Mouse (Mus musculus): ENCODE data around the gene Hells. TPM values are rescaled to one million over a fixed set of nuclear protein-coding genes. Genes with fewer than 3 reads are reported as not detected.

The Hells gene
- polyA plus RNA-seq (2015; fragmentation: Nextera tagmentation; extraction: Ambion mirVana), result 6.9 and 9.8 TPM in 2 replicates

DNA sequence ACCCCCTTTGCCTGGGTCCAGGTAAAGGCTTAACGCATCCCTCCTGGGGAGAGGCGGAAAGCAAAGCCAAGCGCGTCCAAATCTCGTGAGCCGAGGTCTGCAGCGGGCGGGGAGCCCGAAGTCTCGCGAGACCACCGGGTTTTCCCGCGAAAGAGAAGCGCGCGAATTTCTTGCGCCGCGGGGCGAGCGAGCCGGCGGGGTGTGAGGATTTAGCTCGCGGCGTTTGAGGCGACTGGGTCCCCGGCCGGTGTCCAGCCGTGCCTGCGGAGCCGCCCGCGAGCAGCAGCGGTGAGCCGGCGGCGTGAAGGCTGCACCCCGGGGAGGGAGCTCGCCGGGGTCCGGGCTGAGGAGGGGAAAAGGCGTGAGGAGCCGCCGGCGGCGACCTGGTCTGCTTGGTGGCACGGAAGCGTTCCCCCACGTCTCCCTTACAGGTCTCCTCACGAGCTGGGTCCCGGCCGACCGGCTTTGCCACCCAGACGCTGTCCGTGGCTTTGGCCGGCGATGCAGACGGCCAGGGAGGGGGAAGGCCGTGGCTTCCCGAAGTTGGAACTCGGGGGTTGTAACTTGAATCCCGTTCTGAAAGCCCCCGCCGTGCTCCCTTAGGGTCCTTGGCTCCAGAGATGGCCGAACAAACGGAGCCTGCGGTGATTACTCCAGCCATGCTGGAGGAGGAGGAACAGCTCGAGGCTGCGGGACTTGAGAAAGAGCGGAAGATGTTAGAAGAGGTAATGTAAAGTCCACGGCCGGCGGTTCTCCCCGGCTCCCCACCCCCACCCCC lies at the start of gene Hells:
Gene Hells (plus strand): TSS at position 128 of the 778 bp plus-strand sequence.
- under 1% methylated on average over 76 of the region's 76 CpGs for whole genome bisulfite sequencing
- peak within 1 kb of the TSS; percentile 92 for H3K4me3 ChIP-seq (ENCODE audit: low read length)
- peak within 1 kb of the TSS; percentile 97 for H3K4me2 ChIP-seq (ENCODE audit: low read length)
- no peaks in the 10 kb centered on the region for H3K36me3 ChIP-seq (ENCODE audit: control insufficient read depth, insufficient read depth, low read length)
- peak; percentile 94 for ATAC-seq
- H3K4me1 ChIP-seq (ENCODE audit: control insufficient read depth, insufficient read depth, low read depth, low read length), result peaks cover 10% of the 10 kb centered on the region
- H3K27me3 ChIP-seq (replicated peaks; ENCODE audit: control insufficient read depth, insufficient read depth, low read length), result no peaks in the 10 kb centered on the region
- H3K9me3 ChIP-seq (ENCODE audit: control insufficient read depth, low read length), result no peaks in the 10 kb centered on the region
- H3K9ac ChIP-seq (ENCODE audit: low read depth, low read length), result peak within 1 kb of the TSS; percentile 85
- peak within 1 kb of the TSS; percentile 51 for H3K27ac ChIP-seq (ENCODE audit: low read depth, low read length)

DNA sequence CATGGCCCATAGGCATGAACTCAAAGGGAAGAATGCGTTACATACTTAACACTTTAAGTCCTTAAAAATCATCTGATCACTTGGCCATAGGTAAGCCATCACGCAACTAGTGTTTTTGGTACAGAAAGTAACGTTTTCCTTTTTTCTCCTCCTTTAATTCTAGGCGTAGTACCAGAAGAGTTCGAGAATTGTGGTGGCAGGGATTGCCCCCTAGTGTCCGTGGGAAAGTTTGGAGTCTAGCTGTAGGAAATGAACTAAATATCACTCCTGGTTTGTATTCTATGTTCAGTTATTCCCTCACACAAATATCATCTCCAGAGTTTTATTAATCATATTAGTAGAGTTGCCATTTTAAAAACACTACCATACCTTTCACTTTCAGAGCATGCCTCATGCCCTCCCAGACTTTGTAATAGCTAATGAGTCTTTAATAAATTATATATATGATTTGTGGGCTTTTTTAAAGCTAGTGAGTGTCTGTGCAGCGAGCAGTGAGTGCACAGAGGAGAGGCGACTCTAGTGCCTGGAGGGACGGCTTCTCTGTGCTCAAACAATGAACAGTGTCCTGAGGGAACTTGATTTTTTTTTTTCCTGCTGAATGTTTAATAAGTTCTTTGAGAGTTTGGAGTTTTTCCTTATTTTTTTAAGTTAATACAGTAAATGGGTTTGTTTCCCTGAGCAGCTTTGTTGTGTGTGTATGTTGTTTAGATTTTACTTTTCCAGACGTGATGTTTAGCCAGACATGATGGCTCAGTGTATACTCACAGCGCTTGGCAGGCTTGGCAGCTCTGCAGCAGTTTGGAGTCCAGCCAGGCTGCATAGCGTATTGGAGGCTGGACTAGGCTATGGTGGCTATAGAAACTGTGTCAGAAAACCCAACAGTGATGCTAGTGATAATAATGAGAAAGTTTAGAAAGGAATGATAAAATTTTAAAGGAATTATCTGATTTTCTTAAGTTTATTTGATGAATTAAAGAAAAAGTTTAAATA lies 29.3 kb upstream of the Hells start:
- Histone ChIP-seq H3K4me2 (ENCODE audit: low read length) (no peak overlapping the region), H3K27ac (ENCODE audit: low read depth, low read length) (no peak overlapping the region), H3K4me1 (ENCODE audit: control insufficient read depth, insufficient read depth, low read depth, low read length) (no peaks in the 10 kb centered on the region), H3K9me3 (ENCODE audit: control insufficient read depth, low read length) (no peaks in the 10 kb centered on the region), H3K4me3 (ENCODE audit: low read length) (no peak overlapping the region), H3K9ac (ENCODE audit: low read depth, low read length) (no peak overlapping the region), H3K27me3 (replicated peaks; ENCODE audit: control insufficient read depth, insufficient read depth, low read length) (no peaks in the 10 kb centered on the region), H3K36me3 (ENCODE audit: control insufficient read depth, insufficient read depth, low read length) (peaks cover 2% of the 10 kb centered on the region; the same call in 1 of the 2 replicates)
- peak; percentile 89 for ATAC-seq
- WGBS, result 59% methylated on average over 12 of the region's 12 CpGs

DNA sequence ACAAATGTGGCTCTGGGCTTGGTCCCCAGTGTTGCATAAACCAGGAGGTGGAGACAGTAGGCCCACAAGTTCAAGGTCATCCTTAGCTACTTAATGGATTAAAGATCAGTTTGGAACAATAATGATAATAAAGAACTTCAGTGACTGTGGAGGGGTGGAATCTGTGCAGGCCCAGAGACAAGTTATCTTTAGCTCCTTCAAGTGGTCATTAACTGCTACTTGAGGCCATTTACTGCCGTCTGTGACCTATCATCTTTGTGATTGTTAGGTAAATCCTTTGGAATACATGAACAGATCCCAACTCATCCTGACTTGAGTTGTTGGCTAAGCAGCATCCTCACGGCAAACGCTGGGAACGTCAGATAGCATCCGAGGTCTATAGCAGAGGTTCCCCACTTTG lies 28.2 kb upstream of the Hells start:
- Histone ChIP-seq H3K4me1 (ENCODE audit: control insufficient read depth, insufficient read depth, low read depth, low read length) (no peaks in the 10 kb centered on the region), H3K4me3 (ENCODE audit: low read length) (no peak overlapping the region), H3K27ac (ENCODE audit: low read depth, low read length) (no peak overlapping the region), H3K4me2 (ENCODE audit: low read length) (no peak overlapping the region), H3K36me3 (ENCODE audit: control insufficient read depth, insufficient read depth, low read length) (peaks cover 2% of the 10 kb centered on the region; the same call in 1 of the 2 replicates), H3K9ac (ENCODE audit: low read depth, low read length) (no peak overlapping the region), H3K27me3 (replicated peaks; ENCODE audit: control insufficient read depth, insufficient read depth, low read length) (no peaks in the 10 kb centered on the region), H3K9me3 (ENCODE audit: control insufficient read depth, low read length) (no peaks in the 10 kb centered on the region)
- WGBS, result 95% methylated on average over 5 of the region's 5 CpGs
- no peak for ATAC-seq

DNA sequence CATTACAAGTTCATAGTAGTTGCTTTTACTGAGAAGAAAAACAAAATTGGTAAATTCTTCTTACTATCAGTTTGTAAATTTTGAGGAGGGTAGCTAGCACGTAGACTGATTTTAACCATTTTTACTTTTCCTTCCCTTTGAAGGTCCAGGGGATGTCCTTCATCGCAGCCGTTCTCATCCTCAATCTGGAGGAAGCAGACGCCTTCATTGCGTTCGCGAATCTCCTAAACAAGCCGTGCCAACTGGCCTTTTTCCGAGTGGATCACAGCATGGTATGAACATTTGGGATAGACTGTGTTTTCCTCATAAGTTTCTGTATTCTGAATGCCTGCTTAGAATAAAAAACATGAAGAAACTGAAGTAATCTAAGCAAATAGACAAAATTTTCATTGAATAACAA lies 16.9 kb upstream of the Hells start:
- Histone ChIP-seq H3K4me3 (ENCODE audit: low read length) (no peak overlapping the region), H3K9ac (ENCODE audit: low read depth, low read length) (no peak overlapping the region), H3K27me3 (replicated peaks; ENCODE audit: control insufficient read depth, insufficient read depth, low read length) (no peaks in the 10 kb centered on the region), H3K27ac (ENCODE audit: low read depth, low read length) (no peak overlapping the region), H3K4me1 (ENCODE audit: control insufficient read depth, insufficient read depth, low read depth, low read length) (no peaks in the 10 kb centered on the region), H3K4me2 (ENCODE audit: low read length) (no peak overlapping the region), H3K36me3 (ENCODE audit: control insufficient read depth, insufficient read depth, low read length) (peaks cover 11% of the 10 kb centered on the region), H3K9me3 (ENCODE audit: control insufficient read depth, low read length) (no peaks in the 10 kb centered on the region)
- no peak for ATAC-seq
- WGBS, result 92% methylated on average over 9 of the region's 9 CpGs

DNA sequence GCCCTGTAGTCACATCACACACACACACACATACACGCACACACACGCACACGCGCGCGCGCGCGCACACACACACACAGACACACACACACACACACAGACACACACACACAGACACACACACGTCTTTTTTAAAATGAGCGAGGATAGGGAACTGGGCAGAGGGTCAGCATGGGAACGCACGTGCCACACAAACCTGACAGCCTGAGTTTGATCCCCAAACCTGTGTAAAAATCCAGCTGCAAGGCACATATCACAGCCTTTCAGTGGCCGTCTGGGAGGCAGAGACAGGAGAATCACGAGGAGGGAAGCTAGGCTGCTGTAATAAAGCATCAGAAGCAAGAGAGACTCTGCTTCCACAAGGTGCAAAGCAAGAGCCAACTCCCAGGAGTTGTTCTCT lies 15.8 kb upstream of the Hells start:
- ATAC-seq, result no peak
- Histone ChIP-seq H3K36me3 (ENCODE audit: control insufficient read depth, insufficient read depth, low read length) (peaks cover 11% of the 10 kb centered on the region), H3K9me3 (ENCODE audit: control insufficient read depth, low read length) (no peaks in the 10 kb centered on the region), H3K4me3 (ENCODE audit: low read length) (no peak overlapping the region), H3K4me2 (ENCODE audit: low read length) (no peak overlapping the region), H3K27me3 (replicated peaks; ENCODE audit: control insufficient read depth, insufficient read depth, low read length) (no peaks in the 10 kb centered on the region), H3K27ac (ENCODE audit: low read depth, low read length) (no peak overlapping the region), H3K4me1 (ENCODE audit: control insufficient read depth, insufficient read depth, low read depth, low read length) (no peaks in the 10 kb centered on the region), H3K9ac (ENCODE audit: low read depth, low read length) (no peak overlapping the region)
- 90% methylated on average over 15 of the region's 15 CpGs for whole genome bisulfite sequencing

DNA sequence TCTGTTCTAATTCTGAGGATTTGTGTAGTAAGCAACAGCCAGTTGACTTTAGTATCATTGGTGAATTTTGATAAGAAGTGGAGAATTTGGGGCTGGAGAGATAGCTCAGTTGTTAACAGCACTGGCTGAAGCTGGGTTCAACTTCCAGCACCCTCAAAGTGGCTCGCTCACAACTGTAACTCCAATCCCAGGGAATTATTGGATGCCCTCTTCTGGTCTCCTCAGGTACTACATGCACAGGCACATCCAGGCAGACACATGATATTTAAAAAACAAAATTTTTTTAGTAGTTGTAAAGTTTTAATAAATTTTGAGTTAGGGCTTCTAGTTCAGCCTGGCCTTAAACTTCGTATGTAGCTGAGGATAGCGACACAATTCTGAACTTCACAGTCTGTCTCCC lies 15.0 kb upstream of the Hells start:
- 48% methylated on average over 3 of the region's 3 CpGs for WGBS
- H3K27ac ChIP-seq (ENCODE audit: low read depth, low read length), result no peak overlapping the region
- no peaks in the 10 kb centered on the region for H3K27me3 ChIP-seq (replicated peaks; ENCODE audit: control insufficient read depth, insufficient read depth, low read length)
- no peaks in the 10 kb centered on the region for H3K9me3 ChIP-seq (ENCODE audit: control insufficient read depth, low read length)
- no peak overlapping the region for H3K9ac ChIP-seq (ENCODE audit: low read depth, low read length)
- H3K4me3 ChIP-seq (ENCODE audit: low read length), result no peak overlapping the region
- peaks cover 11% of the 10 kb centered on the region for H3K36me3 ChIP-seq (ENCODE audit: control insufficient read depth, insufficient read depth, low read length)
- no peaks in the 10 kb centered on the region for H3K4me1 ChIP-seq (ENCODE audit: control insufficient read depth, insufficient read depth, low read depth, low read length)
- no peak overlapping the region for H3K4me2 ChIP-seq (ENCODE audit: low read length)
- no peak for ATAC-seq

DNA sequence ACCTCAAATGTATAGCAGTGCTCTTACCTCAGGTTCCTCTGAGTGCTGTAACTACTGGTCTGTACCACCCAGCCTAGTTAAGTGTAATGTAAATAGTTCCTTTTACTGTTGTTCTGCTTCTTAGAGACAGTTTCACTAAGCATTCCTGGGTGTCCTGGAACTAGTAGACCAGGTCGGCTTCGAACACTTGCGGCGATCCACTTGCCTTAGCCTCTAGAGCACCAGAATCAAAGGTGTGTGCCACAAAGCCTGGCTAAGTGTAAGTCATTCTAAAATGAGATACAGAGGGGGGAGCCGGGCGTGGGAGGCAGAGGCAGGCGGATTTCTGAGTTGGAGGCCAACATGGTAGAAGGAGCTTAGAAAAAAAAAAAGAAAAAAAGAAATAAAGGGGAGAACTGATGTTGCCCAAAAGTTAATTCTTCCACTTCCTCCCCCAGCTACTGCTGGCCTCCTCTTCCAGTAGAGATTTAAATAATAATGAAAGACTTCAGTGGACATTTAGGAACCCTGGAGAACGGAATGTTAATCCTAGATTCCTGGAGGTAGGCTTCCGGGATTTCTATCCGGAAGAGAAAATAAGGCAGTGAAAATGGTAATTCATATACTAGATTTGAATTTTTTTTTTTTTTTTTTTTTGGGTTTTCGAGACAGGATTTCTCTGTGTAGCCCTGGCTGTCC lies 2.1 kb upstream of the Hells start:
- no peak overlapping the region for H3K27ac ChIP-seq (ENCODE audit: low read depth, low read length)
- H3K4me2 ChIP-seq (ENCODE audit: low read length), result no peak overlapping the region
- ATAC-seq, result no peak
- WGBS, result 93% methylated on average over 10 of the region's 11 CpGs
- H3K27me3 ChIP-seq (replicated peaks; ENCODE audit: control insufficient read depth, insufficient read depth, low read length), result no peaks in the 10 kb centered on the region
- no peak overlapping the region for H3K4me3 ChIP-seq (ENCODE audit: low read length)
- H3K9ac ChIP-seq (ENCODE audit: low read depth, low read length), result no peak overlapping the region
- no peaks in the 10 kb centered on the region for H3K9me3 ChIP-seq (ENCODE audit: control insufficient read depth, low read length)
- H3K36me3 ChIP-seq (ENCODE audit: control insufficient read depth, insufficient read depth, low read length), result no peaks in the 10 kb centered on the region
- peaks cover 10% of the 10 kb centered on the region for H3K4me1 ChIP-seq (ENCODE audit: control insufficient read depth, insufficient read depth, low read depth, low read length)

DNA sequence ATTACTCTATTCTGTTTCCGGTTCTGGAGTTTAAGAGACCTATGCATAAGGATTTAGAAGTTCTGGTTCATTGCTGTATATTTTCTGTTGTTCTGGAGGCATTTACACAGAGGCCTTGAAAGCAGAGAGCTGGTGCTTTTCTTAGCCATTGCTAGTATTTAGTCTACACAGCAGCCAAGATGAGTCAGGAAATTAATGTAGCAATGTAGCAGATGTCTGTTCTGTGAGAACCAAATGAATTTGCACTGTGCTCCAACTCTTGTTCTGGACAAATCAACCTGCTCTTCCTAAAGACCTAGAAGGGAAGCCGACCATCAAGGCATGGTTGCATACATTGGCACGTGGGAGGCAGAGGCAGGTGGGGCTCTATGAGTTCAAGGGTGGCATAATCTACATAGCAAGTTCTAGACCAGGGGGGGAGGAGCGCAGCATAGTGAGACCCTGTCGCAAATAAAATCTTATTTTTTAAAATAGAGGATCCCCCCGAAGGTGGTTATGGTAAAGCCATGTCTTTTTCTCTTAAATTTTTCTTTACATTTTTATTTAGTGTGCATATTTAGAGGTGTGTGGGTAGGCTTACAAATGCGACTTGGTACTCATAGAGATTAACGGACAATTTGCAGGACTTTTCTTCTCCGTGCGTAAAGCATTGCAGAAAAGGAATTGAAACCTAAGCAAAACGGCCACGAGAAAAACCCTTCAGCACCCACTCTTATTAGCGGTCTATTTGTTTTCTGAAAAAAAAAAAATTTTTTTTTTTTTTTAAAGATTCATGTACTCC lies 1.1 kb upstream of the Hells start:
- no peak overlapping the region for H3K27ac ChIP-seq (ENCODE audit: low read depth, low read length)
- H3K36me3 ChIP-seq (ENCODE audit: control insufficient read depth, insufficient read depth, low read length), result no peaks in the 10 kb centered on the region
- H3K27me3 ChIP-seq (replicated peaks; ENCODE audit: control insufficient read depth, insufficient read depth, low read length), result no peaks in the 10 kb centered on the region
- no peak for ATAC-seq
- no peaks in the 10 kb centered on the region for H3K9me3 ChIP-seq (ENCODE audit: control insufficient read depth, low read length)
- peak overlapping the region; percentile 85 for H3K9ac ChIP-seq (ENCODE audit: low read depth, low read length)
- peak overlapping the region; percentile 92 for H3K4me3 ChIP-seq (ENCODE audit: low read length)
- H3K4me1 ChIP-seq (ENCODE audit: control insufficient read depth, insufficient read depth, low read depth, low read length), result peaks cover 10% of the 10 kb centered on the region
- peak overlapping the region; percentile 97 for H3K4me2 ChIP-seq (ENCODE audit: low read length)
- WGBS, result 73% methylated on average over 13 of the region's 13 CpGs
